Mouse (Mus musculus): ENCODE results near the gene Ube2k.

DNA sequence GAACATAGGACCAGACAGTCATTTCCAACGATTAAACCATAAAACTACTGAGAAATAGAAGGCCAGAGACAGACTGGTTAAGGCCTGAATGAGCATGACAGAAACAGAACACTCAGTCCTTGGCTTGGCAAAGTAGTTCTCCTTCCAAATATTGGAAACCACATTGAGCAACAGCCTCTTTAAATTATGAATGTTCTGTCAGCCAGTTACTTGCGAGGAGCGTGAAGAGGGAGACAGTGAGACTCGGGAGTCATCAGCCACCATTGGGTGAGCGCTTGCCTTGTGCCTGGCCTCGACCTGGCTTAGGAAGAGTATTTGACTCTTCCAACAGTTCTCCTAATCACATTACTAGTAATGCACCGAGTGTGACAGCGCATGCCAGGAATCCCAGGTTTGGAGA, 28.6 kb upstream of the Ube2k start:
- TF ChIP-seq CTCF (IDR thresholded peaks at IDR 0.05): no peak
- no peak for TF ChIP-seq EP300 (IDR thresholded peaks at IDR 0.05)
